Mouse (Mus musculus): ENCODE data around the gene Mthfsd.

DNA sequence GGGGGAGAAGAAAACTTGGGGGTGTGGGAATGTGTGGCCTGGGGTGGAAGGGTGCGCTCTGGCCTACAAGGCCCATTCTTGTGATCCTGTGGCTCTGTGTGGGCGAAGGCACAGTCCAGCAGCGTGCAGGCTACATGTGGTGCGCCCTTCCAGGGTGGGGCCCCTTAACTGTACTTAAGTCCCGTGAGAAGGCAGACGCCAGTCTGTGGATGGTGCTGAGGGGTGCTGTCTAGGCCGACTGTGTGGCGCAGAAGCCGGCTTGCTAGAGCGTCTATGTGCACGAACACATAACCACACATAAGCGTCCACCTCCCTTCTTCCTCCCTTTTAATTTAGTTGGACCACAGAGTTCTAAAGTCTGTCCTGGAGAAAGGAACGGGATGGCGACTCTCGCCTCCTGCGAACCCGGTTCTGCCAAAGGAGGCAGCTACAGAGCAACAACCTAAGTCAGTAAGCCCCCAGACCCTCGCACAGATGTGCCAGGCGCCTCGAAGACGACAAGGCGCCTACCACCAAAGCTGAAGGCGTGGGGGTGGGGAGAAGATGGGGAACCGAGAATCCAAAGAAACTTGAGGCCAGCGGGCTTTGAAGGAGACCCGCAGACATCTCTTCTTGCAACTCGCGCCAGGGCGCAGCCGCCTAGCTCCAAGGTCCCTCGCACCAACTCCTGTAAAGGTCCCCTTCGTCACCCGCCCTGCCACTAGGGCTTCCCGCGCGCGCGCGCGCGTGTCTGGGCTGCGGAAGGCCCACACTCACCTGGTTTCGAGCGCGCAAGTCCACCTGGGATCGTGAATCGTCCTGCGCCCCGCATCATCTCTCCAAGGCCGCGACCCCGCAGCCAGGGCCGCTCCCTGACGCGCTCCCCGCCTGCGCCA, 25.7 kb downstream of the Mthfsd start:
- TF ChIP-seq CTCF (IDR thresholded peaks at IDR 0.05; ENCODE audit: borderline replicate concordance, extremely low read depth, insufficient read depth, insufficient read length) = no peak
- no peak for TF ChIP-seq POLR2A (IDR thresholded peaks at IDR 0.05; ENCODE audit: borderline replicate concordance, extremely low read depth, insufficient read depth, insufficient read length, poor library complexity, severe bottlenecking)

Data from brain, embryonic 14.5 days (tissue).